Mouse (Mus musculus) liver, adult 2 months (tissue): ENCODE results near the gene Tshr.

ENCODE experiments used
- CTCF ChIP-seq: fragments of 200-500 bp; IDR thresholded peaks from 2 replicates; pipeline ENCODE4 v1.5.1; 2011; ENCODE audit warnings: low read depth, low read length, control low read depth
- POLR2A ChIP-seq: fragments of 200-500 bp; IDR thresholded peaks from 2 replicates; pipeline ENCODE4 v1.6.1; 2011; ENCODE audit warnings: low read length, control low read depth; ENCODE audit not compliant: insufficient read depth; ENCODE audit errors: extremely low read depth

- no peak for TF ChIP-seq CTCF
- no peak for TF ChIP-seq POLR2A
These were observed 206.4 kb downstream of the Tshr start for GRCm38 (mm10) chr12:91590716-91591115.
